Mouse (Mus musculus): ENCODE results near the gene Taf12.

Gene Taf12

DNA sequence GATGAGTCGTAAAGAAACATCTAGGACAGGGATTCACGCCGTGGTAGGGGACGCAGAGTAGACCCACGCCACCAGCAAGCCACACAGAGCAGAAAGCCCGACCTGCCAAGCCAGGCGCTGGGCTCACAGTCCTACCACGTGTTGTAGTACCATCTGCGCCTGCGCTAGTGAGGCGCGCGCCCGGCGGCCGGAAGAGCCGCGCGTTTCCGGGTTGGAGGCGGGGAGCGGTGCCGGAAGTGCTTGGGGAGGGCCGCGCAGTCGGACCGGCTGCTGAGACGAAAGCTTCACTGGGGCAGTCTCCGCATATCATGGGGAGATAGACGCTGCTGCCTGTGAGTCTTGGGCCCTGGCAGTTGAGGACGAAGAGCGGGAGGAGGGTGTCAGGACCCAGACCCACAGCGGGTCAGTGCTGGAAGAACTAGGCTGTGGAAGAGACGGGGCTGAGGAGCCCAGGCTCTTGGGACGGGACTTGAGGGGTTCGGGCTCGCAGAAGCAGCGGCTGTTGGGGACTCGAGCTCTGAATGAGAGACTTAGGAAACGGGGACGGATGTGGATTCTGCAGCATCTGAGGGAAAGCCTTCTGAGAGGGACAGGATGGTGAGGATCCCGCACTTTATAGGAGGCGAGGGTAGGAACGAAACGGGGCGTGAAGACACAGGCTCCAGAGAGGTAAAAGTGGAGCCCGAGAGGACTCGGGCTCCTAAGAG, at the start of gene Taf12:
Gene Taf12, plus strand, starts transcription at position 220 of the 707 bp plus-strand sequence.
- peak; percentile 94 for DNase-seq (ENCODE audit: low read depth, low spot score)

- no peak for DNase-seq (ENCODE audit: low read depth, low spot score)
Observed at GRCm38 (mm10) chr4:132230422-132230821, 43.8 kb upstream of the Taf12 start.

DNA sequence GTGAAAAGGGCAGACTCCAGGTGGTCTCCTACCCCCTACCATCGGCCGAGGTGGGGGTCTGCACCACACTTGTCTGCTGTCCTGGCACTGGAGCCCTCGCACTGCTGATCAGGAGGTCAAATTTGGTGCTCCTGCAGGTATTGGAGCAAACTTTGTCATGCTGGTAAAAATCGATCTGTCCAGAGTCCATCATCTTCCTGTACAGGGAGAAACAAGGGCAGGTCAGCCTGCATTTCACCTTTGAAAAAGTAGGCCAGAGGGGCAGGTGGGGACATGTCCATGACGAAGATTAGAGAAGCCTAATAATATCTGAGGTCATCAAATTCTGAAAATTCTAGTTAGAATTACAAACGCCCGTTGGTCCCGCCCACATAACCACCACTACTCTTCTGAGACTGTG, 39.5 kb upstream of the Taf12 start:
- no peak for DNase-seq (ENCODE audit: low read depth, low spot score)

- no peak for DNase-seq (ENCODE audit: low read depth, low spot score)
Observed at GRCm38 (mm10) chr4:132238356-132238755, 35.8 kb upstream of the Taf12 start.

GRCm38 (mm10) chr4:132240367-132240766, 33.8 kb upstream of the Taf12 start:
- DNase-seq (ENCODE audit: low read depth, low spot score), result no peak

DNA sequence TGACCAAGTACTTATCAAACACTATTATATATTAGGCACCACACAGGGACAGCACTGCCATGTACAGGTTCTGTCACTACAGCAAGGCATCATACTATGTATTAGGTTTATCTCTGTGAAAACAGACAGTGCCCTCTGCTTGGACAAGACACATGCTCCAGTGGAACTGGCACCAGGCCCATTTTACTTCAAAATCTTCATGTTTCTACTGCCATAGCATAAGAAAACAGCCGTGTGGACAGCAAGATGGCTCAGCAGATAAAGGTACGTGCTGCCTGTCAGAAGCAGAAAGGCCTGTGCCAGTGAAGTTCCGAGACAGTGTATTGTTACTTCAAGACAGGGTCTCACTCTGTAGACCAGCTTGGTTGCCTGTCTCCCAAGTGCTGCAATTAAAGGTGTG, 33.0 kb upstream of the Taf12 start:
- DNase-seq (ENCODE audit: low read depth, low spot score), result no peak

- no peak for DNase-seq (ENCODE audit: low read depth, low spot score)
Observed at GRCm38 (mm10) chr4:132245643-132246042, 28.5 kb upstream of the Taf12 start.

- no peak for DNase-seq (ENCODE audit: low read depth, low spot score)
Observed at GRCm38 (mm10) chr4:132247451-132247997, 26.7 kb upstream of the Taf12 start.

- no peak for DNase-seq (ENCODE audit: low read depth, low spot score)
Observed at GRCm38 (mm10) chr4:132251596-132251995, 22.6 kb upstream of the Taf12 start.

DNA sequence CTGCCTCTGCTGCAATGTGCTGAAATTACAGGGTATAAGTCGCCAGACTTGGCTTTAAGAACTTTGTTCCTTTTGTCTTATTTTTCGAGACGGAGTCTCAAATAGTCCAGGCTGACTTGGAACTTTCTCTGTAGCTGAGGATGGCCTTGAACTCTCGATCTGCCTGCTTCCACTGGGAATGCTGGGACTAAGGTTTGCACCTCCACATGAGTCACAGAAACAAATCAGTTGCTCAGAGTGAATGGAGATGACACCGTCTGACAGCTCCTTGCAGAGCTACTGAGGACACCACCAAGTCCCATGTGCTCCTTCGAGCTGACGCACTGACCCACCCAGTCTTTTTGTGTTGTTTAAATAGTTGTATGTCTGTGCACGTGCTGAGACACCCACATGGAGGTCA, 21.0 kb upstream of the Taf12 start:
- no peak for DNase-seq (ENCODE audit: low read depth, low spot score)

- DNase-seq (ENCODE audit: low read depth, low spot score), result no peak
Observed at GRCm38 (mm10) chr4:132253622-132254021, 20.6 kb upstream of the Taf12 start.

DNA sequence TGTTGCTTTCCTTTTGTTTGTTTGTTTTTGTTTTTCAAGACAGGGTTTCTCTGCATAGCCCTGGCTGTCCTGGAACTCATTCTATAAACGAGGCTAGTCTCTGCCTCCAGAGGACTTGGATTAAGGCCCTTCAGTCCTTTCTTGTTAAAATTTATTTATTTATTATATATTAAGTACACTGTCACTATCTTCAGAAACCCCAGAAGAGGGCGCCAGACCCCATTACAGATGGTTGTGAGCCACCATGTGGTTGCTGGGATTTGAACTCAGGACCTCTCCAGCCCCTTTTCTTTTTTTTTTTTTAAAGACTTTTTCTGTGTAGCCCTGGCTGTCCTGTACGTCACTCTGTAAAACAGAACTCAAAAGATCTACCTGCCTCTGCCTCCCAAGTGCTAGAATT, 19.2 kb upstream of the Taf12 start:
- no peak for DNase-seq (ENCODE audit: low read depth, low spot score)

GRCm38 (mm10) chr4:132256384-132256783, 17.8 kb upstream of the Taf12 start:
- no peak for DNase-seq (ENCODE audit: low read depth, low spot score)

GRCm38 (mm10) chr4:132259248-132259647, 14.9 kb upstream of the Taf12 start:
- DNase-seq (ENCODE audit: low read depth, low spot score), result no peak

DNA sequence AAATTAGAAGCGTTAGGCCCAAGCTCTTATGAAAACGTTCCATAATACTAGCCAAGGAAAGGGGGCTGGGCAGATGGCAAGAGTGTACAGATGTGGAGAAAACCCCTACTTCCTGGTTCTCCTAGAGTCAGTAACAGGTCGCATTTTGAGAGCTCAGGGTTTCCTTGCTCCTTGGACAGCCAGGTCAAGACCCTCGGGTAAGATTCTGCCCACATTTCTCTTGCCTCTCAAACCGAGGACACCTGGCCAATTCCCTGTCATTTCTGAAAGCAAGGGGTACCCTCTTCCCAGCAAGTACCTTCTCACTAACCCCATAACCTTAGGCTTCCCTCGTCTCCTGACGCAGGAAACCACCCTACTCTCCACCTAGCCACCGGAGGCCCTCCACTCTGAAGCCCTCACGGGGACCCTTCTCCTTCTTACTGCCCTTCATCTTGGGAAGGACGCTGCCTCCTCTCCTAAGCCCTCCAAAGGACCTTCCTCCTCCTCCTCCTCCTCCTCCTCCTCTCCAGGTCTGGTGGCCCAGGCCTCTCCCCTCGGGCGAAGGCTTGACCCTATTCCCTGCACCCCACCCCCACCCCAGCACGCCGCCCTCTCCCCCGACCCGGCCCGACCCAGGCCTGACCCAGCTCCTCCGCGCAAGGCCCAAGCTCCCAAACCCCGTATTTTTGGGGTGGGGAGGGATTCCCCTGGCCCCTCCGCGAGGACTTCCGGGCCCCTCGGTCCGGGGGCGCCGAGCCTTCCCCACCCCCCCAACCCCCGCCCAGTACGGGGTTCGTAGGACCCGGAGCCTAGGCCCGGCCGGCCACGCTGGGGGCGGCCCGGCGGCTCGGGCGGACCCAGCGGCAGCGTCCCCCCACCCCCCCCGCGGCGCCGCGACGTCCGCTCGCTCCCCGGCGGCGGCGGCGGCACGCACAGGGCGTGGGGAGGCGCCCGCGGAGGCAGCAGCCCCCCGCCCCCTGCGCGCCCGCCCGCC, 13.5 kb upstream of the Taf12 start:
- peak; percentile 44 for DNase-seq (ENCODE audit: low read depth, low spot score)

DNA sequence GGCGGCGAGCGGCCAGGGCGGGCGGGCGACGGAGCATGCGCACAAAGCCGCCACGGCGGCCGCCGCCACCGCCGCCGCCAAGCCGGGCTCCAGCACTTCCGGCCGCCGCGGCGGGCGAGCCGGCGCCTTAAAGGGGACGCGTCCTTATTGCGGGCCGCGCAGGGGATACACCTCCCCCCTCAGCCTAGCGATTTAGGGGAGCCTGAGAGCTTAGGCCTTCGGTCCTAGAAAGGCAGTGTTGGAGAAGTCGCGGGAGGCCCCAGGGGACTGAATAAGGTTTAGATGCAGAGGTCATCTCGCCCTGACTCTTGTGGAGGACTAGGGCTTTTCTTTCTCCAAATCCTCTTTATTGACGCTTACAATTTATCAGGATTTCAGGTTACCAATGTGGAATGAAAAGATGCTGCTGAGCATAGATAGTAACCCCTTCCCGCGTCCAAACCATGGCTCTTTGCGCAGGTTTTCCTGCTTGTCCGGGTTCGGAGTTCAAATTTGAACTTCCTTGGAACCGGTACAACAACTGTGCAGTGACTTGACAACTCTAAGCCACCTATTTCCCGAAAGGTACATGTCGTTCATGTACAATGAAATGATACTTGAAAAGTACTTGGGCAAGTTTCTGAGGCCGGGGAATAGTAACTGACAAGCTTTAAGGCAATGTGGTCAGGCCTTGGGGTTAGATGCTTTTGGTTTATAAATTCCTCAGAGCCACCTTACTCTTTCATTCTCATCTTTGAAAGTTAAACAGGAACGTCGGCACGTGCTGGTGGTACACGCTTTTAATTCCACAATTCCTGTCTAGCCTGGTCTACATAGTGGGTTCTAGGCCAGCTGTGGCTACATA, 12.4 kb upstream of the Taf12 start, which contains the start of gene Gmeb1:
Gene Gmeb1, minus strand, starts transcription at position 89 of the 844 bp plus-strand sequence.
- peak; percentile 74 for DNase-seq (ENCODE audit: low read depth, low spot score)

- DNase-seq (ENCODE audit: low read depth, low spot score), result no peak
Observed at GRCm38 (mm10) chr4:132262358-132262616, 11.9 kb upstream of the Taf12 start.

- no peak for DNase-seq (ENCODE audit: low read depth, low spot score)
Observed at GRCm38 (mm10) chr4:132263313-132263712, 10.9 kb upstream of the Taf12 start.

- DNase-seq (ENCODE audit: low read depth, low spot score), result no peak
Observed at GRCm38 (mm10) chr4:132266835-132267349, 7.3 kb upstream of the Taf12 start.

DNA sequence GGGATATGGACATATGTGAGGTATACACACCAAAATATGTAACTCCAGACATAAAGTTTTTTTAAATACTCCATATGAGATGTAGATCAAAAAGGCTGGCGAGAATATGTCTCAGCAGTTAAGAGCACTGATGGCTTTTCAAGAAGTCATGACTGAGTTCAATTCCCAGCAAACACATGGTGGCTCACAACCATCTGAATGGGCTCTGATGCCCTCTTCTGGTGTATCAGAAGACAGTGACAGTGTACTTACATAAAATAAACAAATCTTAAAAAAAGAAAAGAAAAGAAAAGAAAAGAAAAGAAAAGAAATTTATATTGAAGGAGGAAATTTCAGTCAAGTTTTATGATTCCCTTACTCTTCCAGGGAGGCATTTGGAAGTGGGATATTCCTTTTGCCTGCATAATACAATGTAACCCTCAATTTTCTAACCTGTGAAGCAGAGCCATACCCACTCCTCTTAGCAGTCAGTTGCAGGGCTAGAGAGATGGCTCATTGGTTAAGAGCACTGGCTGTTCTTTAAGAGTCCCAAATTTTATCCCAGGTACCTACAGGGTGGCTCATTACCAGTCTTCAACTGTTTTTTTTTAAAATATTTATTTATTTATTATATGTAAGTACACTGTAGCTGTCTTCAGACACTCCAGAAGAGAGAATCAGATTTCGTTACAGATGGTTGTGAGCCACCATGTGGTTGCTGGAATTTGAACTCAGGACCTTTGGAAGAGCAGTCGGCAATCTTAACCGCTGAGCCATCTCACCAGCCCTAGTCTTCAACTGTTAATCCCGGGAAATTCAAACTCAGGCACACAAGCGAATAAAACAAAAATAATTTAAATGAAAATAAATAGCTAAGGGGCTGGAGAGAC, 5.1 kb upstream of the Taf12 start:
- peak; percentile 48 for DNase-seq (ENCODE audit: low read depth, low spot score)

Measured in skeletal muscle tissue, adult 2 months (tissue).